Mouse (Mus musculus) G1E (cell line): ENCODE results near the gene Dpy19l3.

Experiments used
- CTCF ChIP-seq: IDR thresholded peaks from 2 replicates; pipeline ENCODE4 v1.5.1; 2012; ENCODE audit warnings: low read depth, low read length, inconsistent platforms, mixed read lengths
- GATA1 ChIP-seq: IDR thresholded peaks from 2 replicates; pipeline ENCODE4 v1.6.1; 2012; ENCODE audit warnings: borderline replicate concordance, low read length, inconsistent platforms, mixed read lengths
- GATA2 ChIP-seq: IDR thresholded peaks from 2 replicates; pipeline ENCODE4 v1.6.1; 2012; ENCODE audit warnings: low read depth, low read length, inconsistent platforms, borderline replicate concordance
- POLR2AphosphoS5 ChIP-seq: IDR thresholded peaks from 2 replicates; pipeline ENCODE4 v1.6.1; 2012; ENCODE audit warnings: low read depth, low read length, inconsistent platforms; ENCODE audit not compliant: insufficient replicate concordance
- TAL1 ChIP-seq: conservative IDR thresholded peaks from 2 replicates; pipeline ENCODE4 v1.6.1; 2012; ENCODE audit warnings: low read depth, low read length, inconsistent platforms, mixed read lengths

- TF ChIP-seq CTCF (no peak), TAL1 (no peak), GATA1 (no peak), GATA2 (no peak), POLR2AphosphoS5 (no peak)
Measured at GRCm38 (mm10) chr7:35741858-35742257, 12.4 kb downstream of the Dpy19l3 start.
